Mouse (Mus musculus) CD4-positive naive resting alpha-beta T cell, adult 57 days (primary cell): Measurements from ENCODE around the gene Tusc1. TPM values are rescaled to one million over a fixed set of nuclear protein-coding genes. Genes with fewer than 3 reads are reported as not detected.

Source experiments
- total RNA-seq: library from RNA; stranded (reverse); gene quantifications from one replicate; pipeline ENCODE4 v1.2.4, GENCODE M21; 2023

Gene Tusc1
- total RNA-seq, result 5.0 TPM

DNA sequence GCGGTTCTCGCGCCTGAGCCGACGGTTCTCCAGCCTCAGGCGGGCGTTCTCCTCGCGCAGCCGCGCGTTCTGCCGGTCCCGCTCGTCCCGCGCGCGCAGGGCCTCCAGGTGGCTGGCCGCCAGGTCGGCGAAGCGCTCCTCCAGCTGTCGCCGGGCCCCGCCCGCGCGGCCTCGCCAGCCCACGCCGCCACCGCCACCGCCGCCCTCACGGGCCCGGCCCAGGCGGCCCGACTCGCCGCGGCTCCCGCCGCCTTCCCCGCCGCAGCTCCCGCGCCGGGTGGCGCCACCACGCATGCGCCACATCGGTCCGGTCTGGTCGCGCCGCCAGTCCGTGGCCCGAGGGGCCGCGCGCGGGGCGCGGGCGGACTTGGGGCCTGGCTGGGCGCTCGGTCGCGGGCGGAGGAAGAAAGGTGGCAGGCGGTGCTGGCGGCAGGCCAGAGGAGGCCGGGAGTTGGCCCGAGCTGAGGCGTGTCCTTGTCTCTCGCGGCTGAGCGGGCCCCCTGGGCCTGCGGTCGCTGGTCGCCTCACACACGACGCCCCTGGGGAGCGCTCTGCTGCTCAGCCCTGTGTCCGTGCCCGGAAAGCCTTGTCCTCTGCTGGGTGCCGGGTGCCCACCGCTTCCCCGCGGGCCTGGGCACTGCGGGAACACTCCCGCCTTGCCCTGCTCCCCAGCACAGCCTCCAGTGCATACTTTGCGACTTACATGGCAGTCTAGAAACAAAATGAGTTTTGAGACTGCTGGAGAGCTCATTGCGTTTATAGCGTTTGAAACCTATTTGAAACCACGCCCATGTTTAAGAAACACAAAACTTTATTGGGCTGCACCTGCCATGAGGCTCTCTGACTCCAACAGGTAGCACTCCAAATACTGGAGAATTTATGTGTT is at the start of gene Tusc1:
TSS of gene Tusc1 (minus strand) at position 394 of the 886 bp plus-strand sequence.

